Mouse (Mus musculus) thymus, adult 2 months (tissue): ENCODE measurements around the gene Metap2.

Source experiments
- CTCF ChIP-seq: fragments of 200-500 bp; IDR thresholded peaks from 2 replicates; pipeline ENCODE4 v1.5.1; 2012; ENCODE audit warnings: mild to moderate bottlenecking, control low read depth, low read length, moderate library complexity, borderline replicate concordance; ENCODE audit not compliant: control insufficient read depth, poor library complexity, insufficient read depth; ENCODE audit errors: extremely low read depth
- POLR2A ChIP-seq: fragments of 200-500 bp; IDR thresholded peaks from 2 replicates; pipeline ENCODE4 v1.6.1; 2012; ENCODE audit warnings: mild to moderate bottlenecking, low read length, control low read depth, moderate library complexity; ENCODE audit not compliant: control insufficient read depth, poor library complexity, insufficient read depth; ENCODE audit errors: extremely low read depth

GRCm38 (mm10) chr10:93890565-93890964 is 6.3 kb downstream of the Metap2 start:
- TF ChIP-seq POLR2A, result no peak
- no peak for TF ChIP-seq CTCF
